ENCODE assay signal across 8 mouse cellular contexts in genomic region chr2:118897808-118898207, GRCm38 (mm10). TPM values are rescaled to one million over a fixed set of nuclear protein-coding genes. Genes with fewer than 3 reads are reported as not detected.
A peak's percentile ranks its signal among the peaks of the same experiment; 100 is the strongest.
DNase-seq lines count a peak whose midpoint lies in the region; ATAC-seq and TF ChIP-seq lines count a peak whose summit lies in the region.

No protein-coding gene starts in this region.

- ATAC-seq in forebrain, embryonic 14.5 days = no peak
- no peak for ATAC-seq in forebrain, embryonic 15.5 days (replicated peaks)
- no peak for ATAC-seq in lung, embryonic 15.5 days (ENCODE audit: borderline replicate concordance, extremely low read depth, low FRiP score, low TSS enrichment)
- no peak for ATAC-seq in lung, postnatal 0 days
- ATAC-seq in hindbrain, embryonic 13.5 days (ENCODE audit: low FRiP score) = no peak

- no peak overlapping the region for H3K27ac ChIP-seq in forebrain, embryonic 14.5 days (ENCODE audit: low read depth, low read length)
- H3K27ac ChIP-seq in forebrain, embryonic 15.5 days (replicated peaks) = no peak overlapping the region
- H3K27ac ChIP-seq in lung, embryonic 15.5 days = no peak overlapping the region
- no peak overlapping the region for H3K27ac ChIP-seq in lung, postnatal 0 days (ENCODE audit: low read length)
- no peak overlapping the region for H3K27ac ChIP-seq in hindbrain, embryonic 13.5 days

- under 1% methylated on average over 11 of the region's 11 CpGs for WGBS in forebrain, embryonic 14.5 days
- WGBS in forebrain, embryonic 15.5 days = 1% methylated on average over 11 of the region's 11 CpGs
- 4% methylated on average over 11 of the region's 11 CpGs for WGBS in lung, embryonic 15.5 days
- WGBS in lung, postnatal 0 days = 3% methylated on average over 11 of the region's 11 CpGs
- under 1% methylated on average over 11 of the region's 11 CpGs for WGBS in hindbrain, embryonic 13.5 days

- H3K4me1 ChIP-seq in forebrain, embryonic 14.5 days (ENCODE audit: control insufficient read depth, insufficient read depth, low read length) = peaks cover 21% of the 10 kb centered on the region
- H3K4me1 ChIP-seq in forebrain, embryonic 15.5 days = peaks cover 35% of the 10 kb centered on the region
- peaks cover 35% of the 10 kb centered on the region for H3K4me1 ChIP-seq in lung, embryonic 15.5 days
- H3K4me1 ChIP-seq in lung, postnatal 0 days (ENCODE audit: insufficient read depth, low read depth, low read length) = peaks cover 11% of the 10 kb centered on the region; the same call in 1 of the 2 replicates
- H3K4me1 ChIP-seq in hindbrain, embryonic 13.5 days (replicated peaks) = peaks cover 45% of the 10 kb centered on the region

- H3K4me2 ChIP-seq in forebrain, embryonic 14.5 days (ENCODE audit: low read length) = 0 out of 2 replicates have a peak overlapping the region, but pooled peaks have one; percentile 77
- no peak overlapping the region for H3K4me2 ChIP-seq in forebrain, embryonic 15.5 days (replicated peaks)
- H3K4me2 ChIP-seq in lung, embryonic 15.5 days = peak overlapping the region; percentile 95; the same call in 1 of the 2 replicates
- no peak overlapping the region for H3K4me2 ChIP-seq in lung, postnatal 0 days (replicated peaks; ENCODE audit: low read depth, low read length)
- H3K4me2 ChIP-seq in hindbrain, embryonic 13.5 days = peak overlapping the region; percentile 68; the same call in 1 of the 2 replicates

- H3K4me3 ChIP-seq in forebrain, embryonic 14.5 days (ENCODE audit: low read depth, low read length) = no peak overlapping the region
- H3K4me3 ChIP-seq in forebrain, embryonic 15.5 days = no peak overlapping the region
- no peak overlapping the region for H3K4me3 ChIP-seq in lung, embryonic 15.5 days
- no peak overlapping the region for H3K4me3 ChIP-seq in lung, postnatal 0 days (ENCODE audit: low read depth, low read length)
- H3K4me3 ChIP-seq in hindbrain, embryonic 13.5 days = no peak overlapping the region

- no peaks in the 10 kb centered on the region for H3K36me3 ChIP-seq in forebrain, embryonic 14.5 days (ENCODE audit: control insufficient read depth, insufficient read depth, low read length)
- H3K36me3 ChIP-seq in forebrain, embryonic 15.5 days = no peaks in the 10 kb centered on the region
- no peaks in the 10 kb centered on the region for H3K36me3 ChIP-seq in lung, embryonic 15.5 days
- H3K36me3 ChIP-seq in lung, postnatal 0 days (ENCODE audit: insufficient read depth, low read length) = no peaks in the 10 kb centered on the region
- no peaks in the 10 kb centered on the region for H3K36me3 ChIP-seq in hindbrain, embryonic 13.5 days

- no peaks in the 10 kb centered on the region for H3K9me3 ChIP-seq in forebrain, embryonic 14.5 days (replicated peaks; ENCODE audit: control insufficient read depth, low read length)
- H3K9me3 ChIP-seq in forebrain, embryonic 15.5 days = no peaks in the 10 kb centered on the region
- H3K9me3 ChIP-seq in lung, embryonic 15.5 days = no peaks in the 10 kb centered on the region
- H3K9me3 ChIP-seq in lung, postnatal 0 days (ENCODE audit: low read length) = no peaks in the 10 kb centered on the region
- no peaks in the 10 kb centered on the region for H3K9me3 ChIP-seq in hindbrain, embryonic 13.5 days

- no peak overlapping the region for H3K9ac ChIP-seq in forebrain, embryonic 14.5 days (ENCODE audit: low read length)
- H3K9ac ChIP-seq in forebrain, embryonic 15.5 days (replicated peaks) = no peak overlapping the region
- H3K9ac ChIP-seq in lung, embryonic 15.5 days = no peak overlapping the region
- no peak overlapping the region for H3K9ac ChIP-seq in lung, postnatal 0 days (replicated peaks; ENCODE audit: low read depth)
- H3K9ac ChIP-seq in hindbrain, embryonic 13.5 days = no peak overlapping the region

- DNase-seq in forebrain, embryonic 14.5 days (ENCODE audit: low spot score) = no peak
- no peak for DNase-seq in lung, postnatal 0 days (ENCODE audit: low spot score)
- peak; percentile 30 for DNase-seq in naive thymus-derived CD4-positive, alpha-beta T cell, adult 2 months (ENCODE audit: low read depth)
- no peak for DNase-seq in gastrocnemius, postnatal 25 days
- DNase-seq in lung, postnatal 10 days = no peak

- no peak for TF ChIP-seq EP300 in lung, postnatal 0 days (IDR thresholded peaks at IDR 0.05)

- H3K27me3 ChIP-seq in forebrain, embryonic 14.5 days (replicated peaks; ENCODE audit: control insufficient read depth, insufficient read depth, low read length) = peaks cover 60% of the 10 kb centered on the region
- H3K27me3 ChIP-seq in forebrain, embryonic 15.5 days = peaks cover 57% of the 10 kb centered on the region
- H3K27me3 ChIP-seq in lung, embryonic 15.5 days = peaks cover 81% of the 10 kb centered on the region
- peaks cover 19% of the 10 kb centered on the region for H3K27me3 ChIP-seq in lung, postnatal 0 days (replicated peaks; ENCODE audit: insufficient read depth, low read length)
- peaks cover 80% of the 10 kb centered on the region for H3K27me3 ChIP-seq in hindbrain, embryonic 13.5 days

- no peak for TF ChIP-seq CTCF in lung, postnatal 0 days (IDR thresholded peaks at IDR 0.05)

RNA-seq across cellular contexts. Expression of gene Bahd1, which starts 2.4 kb away (rescaled TPM):
- polyA plus RNA-seq in forebrain, embryonic 14.5 days (2014; fragmentation: Nextera tagmentation; extraction: Ambion mirVana) = 2.0 and 2.1 TPM in 2 replicates
- polyA plus RNA-seq in forebrain, embryonic 15.5 days (2015; fragmentation: Nextera tagmentation; extraction: Ambion mirVana) = 6.7 TPM in 2 replicates
- polyA plus RNA-seq in lung, embryonic 15.5 days (2015; fragmentation: Nextera tagmentation; extraction: Ambion mirVana) = 3.6 and 4.3 TPM in 2 replicates
- 5.1 and 5.4 TPM in 2 replicates for polyA plus RNA-seq in lung, postnatal 0 days (2015; fragmentation: Nextera tagmentation; extraction: Ambion mirVana)
- polyA plus RNA-seq in hindbrain, embryonic 13.5 days (2015; fragmentation: Nextera tagmentation; extraction: Ambion mirVana) = 5.0 and 5.1 TPM in 2 replicates
- 1 to 10 TPM; 4.2 TPM for total RNA-seq in gastrocnemius, postnatal 25 days (2021)

RNA-seq across cellular contexts. Expression of gene Chst14, which starts 28.5 kb away (rescaled TPM):
- polyA plus RNA-seq in forebrain, embryonic 14.5 days (2014; fragmentation: Nextera tagmentation; extraction: Ambion mirVana) = 7.1 and 7.4 TPM in 2 replicates
- 6.0 and 6.6 TPM in 2 replicates for polyA plus RNA-seq in forebrain, embryonic 15.5 days (2015; fragmentation: Nextera tagmentation; extraction: Ambion mirVana)
- 31.7 and 35.2 TPM in 2 replicates for polyA plus RNA-seq in lung, embryonic 15.5 days (2015; fragmentation: Nextera tagmentation; extraction: Ambion mirVana)
- 20.8 and 22.0 TPM in 2 replicates for polyA plus RNA-seq in lung, postnatal 0 days (2015; fragmentation: Nextera tagmentation; extraction: Ambion mirVana)
- polyA plus RNA-seq in hindbrain, embryonic 13.5 days (2015; fragmentation: Nextera tagmentation; extraction: Ambion mirVana) = 6.9 and 8.1 TPM in 2 replicates
- 1 to 10 TPM; 2.8 TPM for total RNA-seq in gastrocnemius, postnatal 25 days (2021)

RNA-seq across cellular contexts. Expression of gene Ivd, which starts 36.1 kb away (rescaled TPM):
- polyA plus RNA-seq in forebrain, embryonic 14.5 days (2014; fragmentation: Nextera tagmentation; extraction: Ambion mirVana) = 39.6 and 45.1 TPM in 2 replicates
- polyA plus RNA-seq in forebrain, embryonic 15.5 days (2015; fragmentation: Nextera tagmentation; extraction: Ambion mirVana) = 54.2 and 62.1 TPM in 2 replicates
- 76.1 and 86.2 TPM in 2 replicates for polyA plus RNA-seq in lung, embryonic 15.5 days (2015; fragmentation: Nextera tagmentation; extraction: Ambion mirVana)
- polyA plus RNA-seq in lung, postnatal 0 days (2015; fragmentation: Nextera tagmentation; extraction: Ambion mirVana) = 46.5 and 53.2 TPM in 2 replicates
- polyA plus RNA-seq in hindbrain, embryonic 13.5 days (2015; fragmentation: Nextera tagmentation; extraction: Ambion mirVana) = 41.8 and 44.7 TPM in 2 replicates
- total RNA-seq in gastrocnemius, postnatal 25 days (2021) = 100 to 1,000 TPM; 121 to 136 TPM

Comparison
In these comparisons a context has a peak if more than half of its experiments do, and no peak if none do; other contexts are left out.
1. H3K4me2 ChIP-seq: peak in forebrain, embryonic 14.5 days (single experiment), lung, embryonic 15.5 days (single experiment) and hindbrain, embryonic 13.5 days (single experiment); none in forebrain, embryonic 15.5 days (single experiment) and lung, postnatal 0 days (single experiment).